Mouse (Mus musculus): ENCODE data around the gene Olfr458. TPM values are rescaled to one million over a fixed set of nuclear protein-coding genes. Genes with fewer than 3 reads are reported as not detected.
A peak's percentile ranks its signal among the peaks of the same experiment; 100 is the strongest.
"Not testable (repeated sequence)": the region's sequence is repeated elsewhere in the genome, so short reads cannot be mapped to it uniquely, and the experiment has no call there.

The Olfr458 gene
- not detected for total RNA-seq (2021)
- long read RNA-seq, experiment 1 = 0 reads
- long read RNA-seq, experiment 2 = 0 reads

DNA sequence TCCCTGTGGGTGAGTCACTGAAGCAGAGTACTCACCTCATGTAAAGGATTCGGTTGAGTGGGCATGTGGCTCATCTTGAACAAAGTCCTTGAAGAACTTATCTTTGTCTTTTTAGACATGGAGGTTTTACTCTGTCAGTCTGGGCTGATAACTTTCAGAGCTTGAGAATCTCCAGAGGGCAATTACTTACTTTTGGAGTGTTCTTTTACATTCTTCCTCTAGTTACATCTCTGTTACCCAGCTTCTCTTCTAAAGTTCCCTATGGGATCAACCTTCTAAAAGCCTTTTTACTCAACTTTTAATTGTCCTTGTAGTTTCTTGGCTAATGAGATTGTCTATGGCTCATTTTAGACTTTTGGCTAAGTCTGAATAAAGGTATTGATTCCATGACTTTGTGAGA, at the start of gene Olfr458:
Gene Olfr458 (minus strand): TSS at position 101 of the 400 bp plus-strand sequence.
- no peak for DNase-seq (ENCODE audit: low spot score in 2 of 2)

DNA sequence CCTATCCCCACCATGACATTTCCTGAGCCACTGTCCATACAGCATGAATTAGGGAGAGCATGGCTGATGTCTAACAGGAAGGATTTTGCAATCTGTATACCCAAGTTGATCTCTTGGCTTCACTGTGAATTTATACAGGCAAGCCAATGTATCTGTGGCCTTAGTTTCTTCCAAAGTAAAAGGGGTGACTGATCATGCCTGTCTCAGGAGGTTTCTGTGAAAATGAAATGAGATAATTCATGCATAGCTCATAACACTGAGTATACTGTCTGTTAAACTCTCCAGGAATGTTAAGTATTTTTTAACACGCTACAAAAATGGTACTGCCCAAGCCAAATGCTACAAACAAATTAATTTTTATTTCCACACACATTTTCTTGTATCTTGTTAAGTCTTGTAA, 48.5 kb upstream of the Olfr458 start:
- DNase-seq (ENCODE audit: low spot score in 2 of 2) = no peak

DNA sequence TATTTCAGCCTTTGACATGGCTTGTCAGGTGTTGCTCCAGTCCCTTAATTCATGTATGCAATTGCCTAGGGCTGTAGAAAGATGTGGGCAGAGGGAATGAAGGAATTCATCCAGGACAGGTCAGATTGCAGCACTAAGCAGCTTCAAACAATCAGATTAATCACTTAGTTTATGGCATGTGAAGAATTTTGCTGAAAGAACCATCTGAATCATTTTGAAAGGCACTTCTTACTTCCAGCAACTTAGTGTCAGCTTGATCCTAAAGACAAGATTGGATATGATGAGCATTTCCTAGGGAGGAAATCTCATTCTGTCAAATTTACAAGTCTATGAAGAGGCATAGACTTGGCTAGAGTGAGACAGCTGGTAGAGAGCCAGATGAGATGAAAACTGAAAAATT, 44.3 kb upstream of the Olfr458 start:
- no peak for DNase-seq (ENCODE audit: low spot score in 2 of 2)

DNA sequence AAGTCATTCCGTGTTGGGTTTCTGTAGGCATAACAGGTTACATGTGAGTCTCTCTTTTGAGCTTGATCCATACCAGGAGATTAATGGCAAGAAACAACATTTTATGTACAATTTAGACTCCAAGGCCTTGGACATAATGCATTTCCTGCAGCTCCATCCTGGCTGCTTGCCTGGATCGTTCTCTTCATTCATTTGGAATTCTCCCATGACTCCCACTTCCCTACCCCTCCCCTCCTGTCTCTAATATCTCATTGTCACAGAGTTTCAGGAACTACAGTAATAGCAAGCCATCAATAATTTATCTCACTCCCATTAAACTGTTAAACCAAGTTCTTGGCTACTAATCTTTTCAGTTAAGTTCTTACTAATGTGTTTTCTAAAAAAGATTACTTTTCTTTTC, 38.5 kb upstream of the Olfr458 start:
- peak in 1 of 2 experiments; percentile 17 for DNase-seq (ENCODE audit: low spot score in 2 of 2)

DNA sequence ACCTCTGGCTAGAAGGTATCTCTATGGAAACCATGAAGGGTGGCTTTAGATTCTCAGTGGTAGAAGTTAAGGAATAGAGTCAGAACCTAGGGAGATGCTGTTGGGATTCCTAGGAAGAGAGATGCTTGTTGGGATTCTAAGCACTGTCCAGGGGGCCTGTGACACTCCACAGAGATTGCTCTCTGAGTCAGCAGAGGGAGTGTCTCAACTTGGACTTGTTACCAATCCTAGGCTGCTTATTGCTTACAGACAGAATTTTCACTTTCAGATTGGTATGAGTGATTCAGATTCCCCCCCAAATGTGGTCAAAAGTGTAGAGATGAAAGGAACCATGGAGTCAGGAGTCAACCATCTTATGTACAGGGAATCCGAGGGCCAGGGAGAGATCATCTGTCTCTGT, 24.7 kb upstream of the Olfr458 start:
- DNase-seq (ENCODE audit: low spot score in 2 of 2) = no peak

DNA sequence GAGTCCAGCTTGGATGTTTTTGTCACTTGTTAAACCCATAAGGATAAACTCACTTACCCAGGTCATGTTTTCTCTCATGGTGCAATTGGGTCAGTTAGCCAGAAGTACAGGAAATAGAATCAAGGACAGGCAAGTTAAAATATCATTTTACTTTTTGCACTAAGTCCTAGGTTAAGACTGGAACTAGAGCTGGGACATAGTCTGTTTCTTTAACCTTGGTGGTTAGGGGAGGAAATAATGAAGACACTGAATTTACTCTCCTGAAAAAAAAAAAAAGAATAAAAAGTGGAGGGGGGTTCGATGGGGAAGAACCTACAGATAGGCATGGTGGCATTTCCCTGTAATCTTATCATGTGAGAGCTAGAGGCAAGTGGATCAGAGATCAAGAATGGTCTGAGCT, 22.1 kb upstream of the Olfr458 start, which contains the start of gene Olfr456:
Gene Olfr456 (minus strand): TSS at position 101 of the 400 bp plus-strand sequence.
- DNase-seq (ENCODE audit: low spot score in 2 of 2) = no peak

DNA sequence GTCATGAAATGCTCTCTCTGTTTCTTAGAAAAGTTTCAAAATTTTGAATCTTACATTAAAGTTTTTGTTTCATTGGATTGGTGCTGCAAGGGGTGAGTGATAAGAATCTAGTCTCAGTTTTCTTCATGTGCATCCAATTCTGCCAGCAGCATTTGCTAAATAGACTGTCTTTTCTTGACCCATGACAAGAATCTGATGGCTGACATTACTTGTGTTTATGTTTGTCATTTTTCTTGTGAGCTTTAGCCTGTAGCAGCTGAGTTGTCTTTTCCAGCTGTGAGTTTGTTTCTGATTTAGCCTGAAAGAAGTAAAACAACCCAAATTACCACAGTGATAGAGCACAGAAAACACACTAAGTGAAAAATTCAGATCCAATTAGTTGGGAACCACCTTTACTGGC, 19.6 kb upstream of the Olfr458 start:
- DNase-seq (ENCODE audit: low spot score in 2 of 2) = no peak

DNA sequence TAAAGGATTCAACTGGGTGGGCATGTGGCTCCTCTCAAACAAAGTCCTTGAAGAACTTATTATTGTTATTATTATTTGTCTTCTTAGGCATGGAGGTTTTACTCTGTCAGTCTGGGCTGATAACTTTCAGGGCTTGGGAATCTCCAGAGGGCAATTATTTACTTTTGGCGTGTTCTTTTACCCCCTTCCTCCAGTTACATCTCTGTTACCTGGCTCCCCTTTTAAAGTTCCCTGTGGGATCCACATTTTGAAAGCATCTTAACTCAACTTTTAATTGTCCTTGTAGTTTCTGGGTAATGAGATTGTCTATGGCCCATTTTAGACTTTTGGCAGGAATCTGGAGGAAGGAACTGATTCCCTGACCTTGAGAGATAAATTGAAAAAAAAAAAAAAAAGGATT, 11.2 kb upstream of the Olfr458 start, which contains the start of gene Olfr457:
Gene Olfr457 (minus strand): TSS at position 101 of the 400 bp plus-strand sequence.
- DNase-seq (ENCODE audit: low spot score in 2 of 2) = no peak

DNA sequence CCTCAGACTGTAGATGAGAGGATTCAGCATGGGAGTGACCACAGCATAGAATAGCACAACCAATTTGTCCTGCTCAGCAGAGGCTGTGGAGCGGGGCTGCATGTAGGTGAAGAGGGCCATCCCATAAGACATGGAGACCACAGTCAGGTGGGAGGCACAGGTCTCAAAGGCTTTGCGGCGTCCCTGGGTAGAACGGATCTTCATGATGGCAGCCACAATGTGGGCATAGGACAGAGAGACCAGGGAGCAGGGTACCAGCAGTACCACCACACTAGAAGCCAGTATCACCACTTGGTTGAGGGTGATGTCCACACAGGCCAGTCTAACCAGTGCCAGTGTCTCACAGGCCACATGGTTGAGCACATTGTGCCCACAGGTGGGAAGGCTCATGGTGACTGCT, 6.3 kb upstream of the Olfr458 start:
- DNase-seq (ENCODE audit: low spot score in 2 of 2) = not testable (repeated sequence)

DNA sequence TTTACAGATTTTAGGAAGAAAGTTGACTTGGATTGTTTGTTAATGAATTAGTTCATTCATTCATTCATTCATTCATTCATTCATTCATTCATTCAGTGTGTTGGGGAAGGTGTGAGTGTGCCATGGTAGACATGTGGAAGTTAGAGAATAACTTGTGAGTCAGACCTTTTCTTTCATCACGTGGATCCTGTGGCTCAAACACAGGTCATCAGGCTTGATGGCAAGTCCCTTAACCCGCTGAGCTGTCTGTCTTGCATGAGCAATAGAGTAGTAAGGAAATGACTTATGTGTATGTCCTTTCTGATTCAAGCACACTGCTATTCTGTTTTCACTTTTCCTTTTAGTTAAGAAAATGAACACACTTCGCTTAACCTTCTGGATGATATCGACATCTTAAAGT, 5.5 kb upstream of the Olfr458 start:
- no peak for DNase-seq (ENCODE audit: low spot score in 2 of 2)

DNA sequence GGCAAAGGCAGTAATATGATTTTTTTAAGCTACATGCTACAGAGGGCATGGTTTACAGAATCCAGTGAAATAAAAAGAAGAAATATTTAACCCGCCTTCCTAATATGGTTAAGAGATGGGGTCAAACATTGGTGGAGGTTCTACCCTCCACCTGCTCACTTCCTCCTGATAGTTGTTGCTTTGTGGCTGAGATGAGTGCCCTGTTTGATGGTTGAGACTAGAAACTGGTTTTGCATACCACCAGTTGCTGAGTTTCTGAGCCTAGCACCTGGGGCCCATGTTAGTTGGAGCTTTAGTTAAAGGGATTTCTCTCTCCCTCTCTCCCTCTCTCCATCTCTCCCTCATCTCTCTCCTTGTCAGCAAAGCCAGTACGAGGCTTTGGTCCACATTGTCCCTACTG, 17.6 kb downstream of the Olfr458 start:
- DNase-seq (ENCODE audit: low spot score in 2 of 2) = no peak

DNA sequence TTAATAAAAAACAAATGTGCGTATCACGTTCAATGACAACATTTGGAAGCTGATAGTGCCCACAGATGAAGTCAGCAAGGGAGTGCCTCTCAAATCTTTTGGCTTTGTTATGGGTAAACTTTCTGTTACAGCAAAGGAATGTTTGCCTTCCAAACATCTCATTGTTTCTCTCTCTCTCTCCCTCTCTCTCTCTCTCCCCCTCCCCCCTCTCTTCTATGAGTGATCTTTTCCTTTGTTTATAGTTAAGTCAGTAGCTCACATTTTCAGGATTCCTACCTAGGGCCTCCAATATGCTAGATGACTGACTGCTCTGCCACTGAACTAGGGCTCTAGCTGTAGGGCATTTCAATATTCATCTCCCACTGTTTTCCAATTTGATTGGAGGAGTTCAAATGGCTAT, 20.5 kb downstream of the Olfr458 start:
- DNase-seq (ENCODE audit: low spot score in 2 of 2) = no peak

DNA sequence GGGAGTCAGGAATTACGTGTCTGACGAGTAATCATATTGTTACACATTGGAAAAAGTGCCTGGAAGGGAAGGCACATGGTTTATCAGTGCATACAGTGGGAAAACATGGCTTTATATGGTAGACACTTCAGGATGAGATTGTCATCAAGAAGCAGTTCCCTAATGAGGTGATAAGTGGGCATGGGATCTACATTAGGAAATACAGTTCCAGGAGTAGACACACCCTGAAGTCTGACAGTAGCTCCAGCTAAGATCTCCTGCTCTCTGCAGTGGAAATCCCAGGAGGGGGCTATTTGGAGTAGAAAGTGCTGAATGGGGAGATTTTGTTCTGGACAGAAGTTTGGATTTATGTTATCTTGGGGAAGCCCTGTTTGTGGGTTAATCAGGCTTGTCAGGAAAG, 23.6 kb downstream of the Olfr458 start:
- no peak for DNase-seq (ENCODE audit: low spot score in 2 of 2)

DNA sequence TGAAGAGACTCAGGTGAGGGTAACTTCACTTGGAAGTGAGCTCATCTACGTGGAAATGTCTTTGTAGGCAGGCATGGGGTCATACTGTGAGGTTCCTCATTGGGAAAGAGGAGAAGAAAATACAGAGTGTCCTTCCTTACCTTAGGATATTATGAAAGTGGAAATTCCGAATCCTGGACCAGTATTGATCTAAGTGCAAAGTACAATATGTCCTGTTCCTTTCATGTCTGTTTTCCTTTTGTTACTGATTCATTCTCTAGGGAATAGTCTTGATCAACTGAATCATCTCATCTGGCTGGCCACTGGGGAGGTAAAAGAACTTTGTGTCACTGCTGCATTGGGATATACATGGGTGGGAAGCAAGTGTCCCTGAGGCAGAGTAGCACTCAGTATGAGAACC, 29.5 kb downstream of the Olfr458 start:
- no peak for DNase-seq (ENCODE audit: low spot score in 2 of 2)

DNA sequence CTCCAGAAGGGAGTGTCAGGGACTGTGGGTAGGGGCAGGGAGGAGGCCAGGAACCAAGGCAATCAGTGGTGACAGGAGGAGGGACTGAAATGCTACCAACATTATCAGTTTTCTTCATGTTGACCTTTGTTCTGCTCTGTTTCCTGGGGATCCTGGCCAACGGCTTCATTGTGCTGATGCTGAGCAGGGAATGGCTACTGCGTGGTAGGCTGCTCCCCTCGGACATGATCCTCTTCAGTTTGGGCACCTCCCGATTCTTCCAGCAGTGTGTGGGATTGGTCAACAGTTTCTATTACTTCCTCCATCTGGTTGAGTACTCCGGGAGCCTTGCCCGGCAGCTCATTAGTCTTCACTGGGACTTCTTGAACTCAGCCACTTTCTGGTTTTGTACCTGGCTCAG, 30.6 kb downstream of the Olfr458 start, which contains the start of gene Tas2r126:
Gene Tas2r126 (plus strand): TSS at position 90 of the 400 bp plus-strand sequence.
- DNase-seq (ENCODE audit: low spot score in 2 of 2) = no peak

DNA sequence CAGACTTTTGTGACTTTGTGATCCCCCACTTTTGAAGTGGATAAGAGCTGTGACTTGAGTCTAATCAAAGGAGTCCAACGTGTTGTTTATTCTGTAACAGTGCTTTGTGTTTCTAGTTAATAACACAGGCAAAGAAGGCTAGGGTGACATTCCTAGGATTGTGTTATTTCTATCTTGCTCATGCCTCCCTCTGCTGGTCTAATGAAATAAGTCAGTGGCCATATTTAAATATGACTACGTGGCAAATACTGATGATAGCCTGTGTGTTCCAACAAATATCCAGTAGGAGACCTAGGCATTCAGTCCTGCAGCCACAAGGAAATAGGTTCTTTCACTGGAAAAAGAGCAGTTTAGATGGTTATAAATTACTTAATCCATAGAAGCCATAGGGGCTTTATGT, 31.4 kb downstream of the Olfr458 start:
- DNase-seq (ENCODE audit: low spot score in 2 of 2) = no peak

DNA sequence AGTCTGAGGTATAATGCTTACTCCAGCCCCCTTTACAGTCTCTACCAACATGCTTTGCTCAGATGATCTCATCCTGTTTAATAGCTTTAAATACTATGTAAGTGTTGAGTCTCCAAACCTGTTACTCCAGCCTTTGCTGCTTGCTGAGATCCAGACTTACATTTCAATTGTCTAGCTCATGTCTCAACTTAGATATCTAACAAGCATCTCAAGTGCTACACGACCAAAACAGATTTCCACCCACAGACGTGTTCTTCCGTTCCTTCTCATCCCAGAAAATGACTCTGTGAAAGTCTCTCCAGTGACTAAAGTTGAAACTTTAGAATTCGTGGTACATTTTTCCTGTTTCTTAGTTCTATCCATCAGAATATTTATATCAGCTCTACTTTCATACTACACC, 38.7 kb downstream of the Olfr458 start:
- DNase-seq (ENCODE audit: low spot score in 2 of 2) = no peak

DNA sequence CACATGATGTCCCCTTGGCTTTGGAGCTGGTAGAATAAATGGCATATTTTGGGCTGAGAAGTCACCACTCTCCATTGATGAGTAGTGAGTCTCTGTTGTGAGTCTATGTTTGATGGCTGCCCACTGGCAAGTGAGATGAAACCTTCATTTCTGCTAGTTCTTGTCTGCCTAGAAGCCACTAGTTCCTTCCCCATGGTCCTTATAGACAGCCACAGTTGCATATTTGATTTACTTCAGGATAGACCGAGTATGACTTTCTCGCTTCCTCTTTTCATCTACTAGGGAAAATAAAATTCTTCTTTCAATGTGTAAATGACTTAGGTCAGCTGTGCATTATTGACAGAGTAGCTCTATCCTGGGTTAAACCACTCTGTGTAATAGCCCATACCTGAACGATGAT, 40.5 kb downstream of the Olfr458 start:
- DNase-seq (ENCODE audit: low spot score in 2 of 2) = no peak

DNA sequence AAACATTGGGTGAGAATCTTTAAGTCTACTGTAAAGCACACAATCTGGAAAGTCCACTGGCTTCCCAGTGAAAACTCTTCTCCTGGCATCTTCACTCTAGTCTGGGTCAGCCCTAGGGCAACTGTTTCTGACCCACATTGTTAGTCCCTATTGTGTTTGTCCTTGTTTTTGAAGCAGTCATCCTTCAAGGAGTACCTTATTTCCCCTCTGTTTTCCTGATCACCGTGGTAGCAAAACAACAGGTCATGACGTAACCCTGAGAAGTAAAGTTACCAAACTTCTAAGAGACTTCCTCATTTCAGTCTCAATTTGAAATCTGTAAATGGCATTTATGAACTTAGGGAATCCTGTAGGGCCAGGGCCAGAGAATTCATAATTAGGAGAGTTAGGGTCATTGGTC, 43.6 kb downstream of the Olfr458 start:
- DNase-seq (ENCODE audit: low spot score in 2 of 2) = no peak

DNA sequence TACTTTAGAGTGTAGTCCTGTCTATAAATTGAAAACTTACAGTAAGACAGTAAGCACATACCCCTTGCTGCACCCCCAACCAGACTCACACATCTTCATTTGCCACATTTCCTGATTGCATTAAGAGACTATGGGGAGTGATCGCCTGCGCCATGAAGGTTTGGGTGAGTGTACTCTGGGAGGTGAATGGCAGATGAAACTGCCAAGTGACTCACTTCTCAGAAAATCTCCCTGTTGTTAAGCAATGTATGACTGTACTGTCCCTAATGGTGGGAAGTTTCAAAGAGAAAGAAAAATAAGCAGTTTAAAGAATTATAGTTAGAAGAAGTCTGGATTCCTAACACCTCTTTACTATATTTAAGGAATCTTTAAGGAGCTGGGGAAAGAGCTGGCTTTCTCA, 45.6 kb downstream of the Olfr458 start:
- no peak for DNase-seq (ENCODE audit: low spot score in 2 of 2)

All from layer of hippocampus, postnatal 14 days (tissue).